Mouse (Mus musculus): ENCODE measurements around the gene Ero1lb.

Gene Ero1lb

DNA sequence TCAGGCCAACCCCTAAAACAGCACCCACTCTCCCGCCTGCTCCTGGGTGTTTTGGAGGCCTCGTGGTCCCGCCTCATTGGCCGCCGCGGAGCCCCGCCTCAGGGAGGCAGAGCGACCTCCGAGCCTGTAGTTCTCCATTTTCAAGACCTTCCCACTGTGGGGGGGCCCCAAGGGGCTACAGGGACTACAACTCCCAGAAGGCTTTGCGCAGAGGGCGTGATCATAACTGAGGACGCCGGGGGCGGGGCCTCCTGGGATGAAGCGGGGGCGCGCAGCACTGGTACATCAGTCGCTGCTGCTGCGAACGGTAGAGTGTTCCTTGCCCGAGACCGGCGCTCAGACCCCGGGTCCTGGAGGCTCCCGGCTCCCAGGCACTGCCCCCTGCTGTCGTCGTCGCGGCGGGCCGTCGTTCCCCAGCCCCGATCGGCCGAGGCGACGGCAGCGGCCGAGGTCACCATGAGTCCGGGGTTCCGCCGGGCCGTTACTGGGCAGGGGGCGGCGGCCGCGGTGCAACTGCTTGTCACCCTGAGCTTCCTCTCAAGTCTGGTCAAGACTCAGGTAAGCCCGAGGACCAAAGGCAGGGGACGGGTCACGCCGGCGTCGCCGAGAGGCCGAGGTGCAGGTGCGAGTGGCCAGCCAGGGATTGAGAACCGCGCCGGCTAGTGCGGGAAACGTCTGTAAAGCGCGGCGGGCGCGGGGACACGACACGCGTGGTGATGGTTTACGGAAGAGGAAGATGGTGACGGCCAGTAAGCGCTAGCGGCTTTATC, at the start of gene Ero1lb:
Gene Ero1lb (plus strand): TSS at position 254 of the 770 bp plus-strand sequence.
- peak; percentile 89 for DNase-seq (ENCODE audit: low read depth, low spot score)

DNA sequence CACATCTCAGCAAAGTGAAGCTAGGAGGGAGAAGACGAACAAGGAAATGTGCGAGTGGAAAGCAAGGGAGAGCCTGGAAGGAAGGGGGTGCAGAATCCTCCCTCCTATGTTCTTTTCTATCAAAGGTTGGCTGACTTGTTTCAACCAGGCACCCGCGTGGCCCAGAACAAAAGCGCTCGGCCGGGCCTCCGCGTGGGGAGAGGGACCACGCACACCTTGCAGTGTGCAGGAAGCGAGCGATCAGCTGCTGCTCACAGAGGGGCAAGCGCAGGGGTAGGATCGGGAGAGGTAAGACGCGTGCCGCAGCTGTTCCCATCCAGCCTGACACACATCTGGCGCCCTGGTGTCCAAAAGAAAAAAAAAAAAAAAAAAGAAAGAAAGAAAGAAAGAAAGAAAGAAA, 46.3 kb upstream of the Ero1lb start:
- DNase-seq (ENCODE audit: low read depth, low spot score), result no peak

GRCm38 (mm10) chr13:12519955-12520584, 45.6 kb upstream of the Ero1lb start, which contains the start of gene Edaradd:
Gene Edaradd (minus strand): TSS chr13:12520438.
- peak; percentile 22 for DNase-seq (ENCODE audit: low read depth, low spot score)

DNA sequence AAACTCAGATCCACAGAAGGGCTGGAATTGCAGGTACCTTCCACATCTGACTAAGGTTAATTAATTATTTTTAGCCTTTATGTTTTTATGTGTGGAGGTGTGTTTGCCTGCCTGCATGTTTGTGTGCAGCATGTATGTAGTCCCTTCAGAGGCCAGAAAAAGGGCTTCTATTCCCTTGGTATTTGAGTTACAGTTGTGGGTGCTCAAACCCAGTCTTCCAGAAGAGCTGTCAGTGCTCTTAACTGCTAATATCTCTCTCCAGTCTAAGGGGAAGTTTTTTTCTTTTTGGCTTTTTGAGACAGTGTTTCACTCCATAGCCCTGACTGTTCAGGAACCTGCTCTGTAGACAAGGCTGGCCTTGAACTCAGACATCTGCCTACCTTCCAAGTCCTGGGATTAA, 43.3 kb upstream of the Ero1lb start:
- no peak for DNase-seq (ENCODE audit: low read depth, low spot score)

DNA sequence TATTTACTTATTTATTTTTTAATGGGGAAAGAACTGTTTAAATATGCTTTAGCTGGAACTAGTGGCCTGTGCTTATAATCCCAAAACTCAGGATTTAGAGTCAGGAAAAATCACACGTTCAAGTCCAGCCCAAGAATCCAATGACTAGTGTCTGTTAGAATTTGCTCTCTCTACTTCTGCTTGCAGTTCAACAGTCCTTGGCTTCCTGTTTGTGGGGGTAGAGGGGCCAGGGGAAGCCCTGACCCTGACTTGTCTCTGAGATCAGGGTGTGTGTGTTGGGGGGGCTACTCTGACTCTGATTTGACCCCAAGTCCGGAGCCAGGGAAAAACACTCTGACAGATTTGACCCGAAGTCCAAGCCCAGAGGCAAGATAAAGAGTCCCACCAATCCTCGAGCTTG, 40.0 kb upstream of the Ero1lb start:
- DNase-seq (ENCODE audit: low read depth, low spot score), result no peak

- no peak for DNase-seq (ENCODE audit: low read depth, low spot score)
These were observed 31.0 kb upstream of the Ero1lb start for GRCm38 (mm10) chr13:12534628-12535027.

DNA sequence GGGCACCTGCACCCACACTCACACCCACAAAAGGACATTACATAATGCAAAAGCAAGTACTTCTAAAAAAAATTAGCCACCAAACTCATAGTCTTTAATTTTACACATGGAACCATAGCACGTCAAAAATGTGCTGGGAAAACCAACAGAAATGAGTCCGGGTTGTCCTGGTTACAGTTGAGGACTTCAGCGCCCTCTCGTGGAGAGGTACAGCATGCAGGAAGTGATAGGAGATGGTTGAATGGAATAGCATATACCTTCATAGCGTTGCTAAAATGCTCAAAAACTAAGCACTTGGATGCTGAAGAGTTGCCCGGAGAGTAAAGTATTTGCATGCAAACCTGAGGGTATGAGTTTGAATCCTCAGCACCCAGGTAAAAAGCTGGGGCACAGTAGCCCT, 27.7 kb upstream of the Ero1lb start:
- DNase-seq (ENCODE audit: low read depth, low spot score), result no peak

DNA sequence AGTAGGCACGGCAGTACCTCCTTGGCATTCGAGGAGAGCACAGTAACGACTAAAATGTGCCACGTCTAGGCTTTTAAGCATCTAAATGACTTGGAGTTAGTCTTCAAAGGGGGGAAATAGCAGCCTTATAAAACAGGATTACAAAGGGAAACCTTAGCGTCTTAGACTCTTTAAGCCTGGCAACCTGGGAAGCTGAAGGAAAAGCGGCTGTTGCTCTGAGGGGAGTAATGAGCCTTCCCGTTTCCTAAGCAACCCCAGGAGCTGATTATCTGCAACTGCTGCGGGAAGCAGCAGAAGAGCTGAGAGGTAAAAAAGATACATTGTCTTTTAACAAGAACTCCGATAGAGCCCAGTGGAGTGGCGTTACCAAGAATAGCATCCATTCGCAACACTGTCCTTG, 26.0 kb upstream of the Ero1lb start:
- DNase-seq (ENCODE audit: low read depth, low spot score), result no peak

GRCm38 (mm10) chr13:12540119-12540518, 25.6 kb upstream of the Ero1lb start:
- DNase-seq (ENCODE audit: low read depth, low spot score), result no peak

DNA sequence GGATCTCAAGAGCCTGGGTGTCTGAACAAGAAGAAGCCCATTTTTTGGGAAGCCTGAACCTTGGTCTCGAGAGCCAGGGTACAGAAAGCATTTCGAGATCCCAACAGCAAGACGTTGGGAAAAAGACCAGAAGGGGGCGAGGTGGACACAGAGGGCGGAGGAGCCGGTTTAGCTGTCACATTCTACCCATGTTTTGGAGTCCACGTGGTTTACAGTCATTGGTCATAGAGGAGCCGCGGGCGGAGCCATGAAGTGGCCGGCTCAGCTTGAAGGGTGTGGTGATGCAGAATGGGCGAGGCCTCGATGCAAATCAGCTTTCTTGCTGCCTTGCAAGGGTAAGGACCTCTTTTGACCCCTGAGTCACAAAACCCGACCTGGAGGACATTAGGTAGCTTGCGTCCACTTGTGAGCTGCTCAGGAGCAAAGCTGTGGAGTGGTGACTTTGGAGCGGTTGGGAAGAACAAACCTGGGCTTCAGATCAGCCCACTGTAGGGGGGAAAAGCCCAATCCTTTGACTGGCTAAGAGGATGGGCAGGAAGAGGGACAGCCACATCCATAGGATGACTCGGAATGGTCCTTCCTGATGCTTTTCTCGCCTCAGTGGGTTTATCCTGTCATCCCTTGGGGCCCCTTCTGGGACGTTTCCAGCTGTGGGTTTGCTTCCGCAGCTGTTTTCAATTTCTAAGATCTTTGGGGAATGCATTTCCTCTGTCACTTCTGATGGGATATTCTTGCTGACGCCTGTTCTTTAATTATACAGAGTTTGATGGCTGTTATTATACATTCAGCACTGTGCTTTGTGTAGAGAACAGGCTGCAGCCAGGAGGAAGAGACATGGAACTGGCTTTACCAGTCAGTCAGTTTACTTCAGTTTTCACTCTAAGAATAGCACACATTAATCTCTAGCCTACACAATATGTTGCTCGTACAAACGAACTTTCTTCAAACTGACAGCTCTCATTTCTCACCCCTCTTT, 23.4 kb upstream of the Ero1lb start:
- DNase-seq (ENCODE audit: low read depth, low spot score), result no peak

DNA sequence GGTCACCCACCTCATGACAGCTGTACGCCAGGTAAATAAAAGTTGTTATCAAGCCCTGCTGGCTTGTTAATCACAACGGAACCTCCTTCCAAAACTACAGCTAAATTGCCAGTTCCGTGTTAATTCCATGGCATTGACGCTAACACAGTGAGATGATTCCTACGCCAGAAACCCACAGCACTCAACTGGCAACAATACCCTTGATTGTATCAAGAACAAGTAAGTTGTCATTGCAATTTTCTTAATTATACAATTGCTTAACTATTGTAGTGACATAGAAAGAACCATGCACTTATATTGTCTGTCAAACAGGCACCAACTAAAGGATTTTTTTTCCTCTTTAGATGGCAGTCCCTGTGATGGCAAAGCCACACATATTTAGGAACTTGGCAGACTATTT, 22.4 kb upstream of the Ero1lb start:
- DNase-seq (ENCODE audit: low read depth, low spot score), result no peak

DNA sequence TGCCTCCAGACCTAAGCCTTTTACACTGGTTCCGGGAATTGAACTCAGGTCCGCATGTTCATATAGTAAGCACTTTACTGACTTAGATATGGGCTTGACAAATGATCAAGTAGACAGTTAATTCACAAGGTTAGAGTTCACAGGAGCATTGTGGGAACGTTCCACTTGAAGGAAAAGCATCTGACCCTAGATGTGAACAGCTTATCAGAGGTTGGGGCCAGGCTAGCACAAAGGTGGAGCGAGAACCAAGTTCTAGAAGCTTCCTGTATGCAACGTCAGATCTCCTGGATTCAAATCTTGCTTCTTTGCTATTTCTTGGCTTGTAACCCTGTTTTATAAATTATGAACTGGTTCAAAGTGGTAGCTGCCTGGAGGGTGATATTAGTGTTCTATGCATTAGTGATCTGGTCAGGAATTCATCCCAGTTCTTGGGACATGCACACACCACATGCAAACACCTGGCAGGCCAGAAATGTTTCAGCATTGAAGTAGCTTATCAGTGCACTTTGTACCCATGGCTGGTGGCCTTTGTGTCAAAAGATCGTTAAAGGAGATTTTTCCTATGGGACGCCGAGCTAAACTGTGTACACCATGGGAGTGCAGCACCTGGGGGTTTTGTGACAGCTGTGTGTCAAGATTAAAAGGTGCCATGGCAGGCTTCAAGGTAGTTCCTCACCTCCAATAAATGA, 21.6 kb upstream of the Ero1lb start:
- DNase-seq (ENCODE audit: low read depth, low spot score), result no peak

DNA sequence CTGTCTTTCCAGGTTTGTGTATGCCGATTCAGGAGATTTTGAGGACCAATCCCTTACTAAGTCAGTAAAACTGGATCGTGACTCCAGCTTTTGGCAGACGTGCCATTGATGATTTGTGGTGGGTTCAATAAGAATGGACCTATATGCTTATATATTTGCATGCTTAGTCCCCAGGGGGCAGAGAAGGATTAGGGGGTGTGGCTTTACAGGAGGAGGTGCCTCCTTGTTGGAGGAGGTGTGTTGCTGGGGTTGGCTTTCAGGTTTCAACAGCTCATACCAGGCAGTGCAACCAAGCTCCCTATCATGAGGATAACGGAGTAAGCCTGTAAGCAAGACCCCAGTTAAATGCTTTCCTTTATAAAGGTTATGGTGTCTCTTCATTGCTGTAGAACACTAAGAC, 11.5 kb upstream of the Ero1lb start:
- no peak for DNase-seq (ENCODE audit: low read depth, low spot score)

- DNase-seq (ENCODE audit: low read depth, low spot score), result no peak
These were observed 6.6 kb upstream of the Ero1lb start for GRCm38 (mm10) chr13:12559044-12559443.

DNA sequence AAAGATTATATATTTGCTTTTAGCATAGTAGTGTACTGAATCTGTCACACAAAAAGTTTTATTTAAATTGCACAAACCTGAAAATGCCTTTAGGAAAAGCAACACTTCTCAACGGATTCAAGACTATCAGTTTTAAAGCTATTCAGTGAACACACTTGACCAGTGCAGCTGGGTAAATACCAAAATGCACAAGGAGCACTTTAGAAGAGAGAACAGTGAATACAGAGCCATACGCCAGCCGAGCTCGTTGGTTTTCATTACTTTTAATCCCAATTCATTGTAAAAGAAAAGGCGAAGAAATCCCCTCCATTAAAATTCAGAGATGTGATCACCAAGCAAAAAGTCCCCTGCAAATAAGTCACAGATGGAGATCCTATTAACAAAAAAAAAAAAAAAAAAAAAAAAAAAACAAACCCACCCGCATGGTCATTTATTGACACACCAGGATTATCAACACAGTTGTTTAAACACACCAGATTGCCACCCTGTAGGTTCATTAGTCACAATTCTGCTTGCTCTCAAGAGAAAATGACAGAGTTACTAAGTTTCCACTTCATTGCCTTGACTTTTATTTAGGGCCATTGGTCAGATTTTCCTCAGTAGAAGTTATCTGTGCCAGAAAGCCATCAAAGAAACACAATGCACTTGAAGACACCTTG, 6.1 kb upstream of the Ero1lb start:
- no peak for DNase-seq (ENCODE audit: low read depth, low spot score)

DNA sequence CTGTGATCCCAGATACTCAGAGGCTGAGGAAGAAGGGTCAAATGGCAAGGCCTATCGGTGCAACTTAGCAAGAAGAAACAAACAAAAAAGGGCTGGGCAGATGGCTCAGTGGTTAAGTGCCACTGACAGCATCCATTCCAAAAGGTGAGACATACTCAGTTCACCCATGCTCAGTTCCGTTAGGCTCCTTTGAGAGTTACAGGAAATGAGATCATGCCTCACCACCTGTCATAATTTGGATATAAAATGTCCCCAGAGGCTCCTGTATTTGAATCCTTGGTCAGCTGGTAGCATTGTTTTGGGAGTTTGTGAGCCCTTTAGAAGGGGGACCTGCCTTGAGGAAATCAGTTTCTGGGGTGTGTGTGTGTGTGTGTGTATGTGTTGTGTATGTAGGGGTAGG, 3.9 kb upstream of the Ero1lb start:
- DNase-seq (ENCODE audit: low read depth, low spot score), result no peak

GRCm38 (mm10) chr13:12562256-12562655, 3.4 kb upstream of the Ero1lb start:
- DNase-seq (ENCODE audit: low read depth, low spot score), result no peak

GRCm38 (mm10) chr13:12567936-12568335, 2.3 kb downstream of the Ero1lb start:
- DNase-seq (ENCODE audit: low read depth, low spot score), result no peak

DNA sequence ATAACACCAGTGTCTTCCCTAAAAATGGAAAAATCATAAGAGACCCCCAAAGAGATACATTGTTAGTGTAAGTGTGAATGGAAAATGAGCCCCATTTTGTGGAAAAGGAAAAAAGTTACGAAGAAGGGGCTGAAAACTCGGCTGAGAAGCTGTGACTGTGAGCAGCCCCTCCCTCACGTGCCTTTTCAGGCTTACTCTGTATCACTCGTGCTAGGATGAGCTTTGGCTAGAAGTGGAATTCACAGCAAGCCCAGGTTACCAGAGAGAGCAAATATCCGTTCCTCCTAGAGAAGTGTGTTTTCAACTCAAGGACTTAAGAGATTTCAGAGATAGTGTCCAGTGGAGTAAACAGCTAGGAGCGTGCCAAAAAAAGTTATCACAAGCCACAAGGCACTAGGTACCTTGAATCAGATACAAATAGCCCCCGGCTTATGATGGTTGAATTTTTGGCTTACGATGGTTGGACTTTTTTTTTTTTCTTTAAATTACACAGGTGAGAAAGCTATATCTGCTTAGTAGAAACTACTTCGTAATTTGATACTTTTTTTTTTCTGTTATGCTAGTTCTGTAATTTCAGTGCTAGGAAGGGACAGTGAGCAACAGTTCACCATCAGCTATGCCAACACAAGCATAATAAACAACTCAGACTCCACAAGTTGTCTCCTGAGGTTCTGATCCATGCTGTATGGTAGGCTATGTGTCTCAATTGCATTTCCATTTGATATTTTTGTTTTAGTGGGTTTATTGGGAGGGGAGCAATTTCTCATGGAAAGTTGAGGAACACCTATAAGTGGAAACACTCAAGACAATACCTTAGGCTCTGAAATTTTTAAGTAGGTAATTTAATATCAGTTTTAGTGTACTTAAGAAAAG, 3.2 kb downstream of the Ero1lb start:
- DNase-seq (ENCODE audit: low read depth, low spot score), result no peak

DNA sequence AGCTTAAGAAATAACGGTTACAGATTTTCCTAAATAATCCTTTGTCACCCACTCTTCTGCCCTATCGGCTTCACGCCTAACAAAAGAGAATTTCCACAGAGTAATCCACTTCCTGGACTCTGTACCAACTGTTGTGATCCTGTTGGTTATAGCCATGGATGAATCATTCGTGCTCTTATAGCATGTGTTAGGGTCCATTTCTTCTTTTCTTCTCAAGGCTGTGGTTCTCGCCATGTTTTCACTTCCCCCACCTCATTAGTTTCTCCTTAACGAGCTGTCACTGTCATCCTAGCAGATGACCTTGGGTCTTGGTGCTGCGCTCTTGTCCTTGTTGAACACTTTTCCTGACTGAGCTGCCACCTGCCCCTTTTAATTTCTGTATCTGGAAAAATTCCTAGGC, 4.1 kb downstream of the Ero1lb start:
- no peak for DNase-seq (ENCODE audit: low read depth, low spot score)
